ENCODE assay signal across 29 mouse cellular contexts in genomic region chr6:22012099-22012498, GRCm38 (mm10). TPM values are rescaled to one million over a fixed set of nuclear protein-coding genes. Genes with fewer than 3 reads are reported as not detected.
A peak's percentile ranks its signal among the peaks of the same experiment; 100 is the strongest.
DNase-seq lines count a peak whose midpoint lies in the region; ATAC-seq and TF ChIP-seq lines count a peak whose summit lies in the region.
"Had no signal": no experiment of that assay in that cellular context is flagged by ENCODE, and none has a peak within 500 bp of the region (broad histone marks: within the 10 kb centered on the region; RNA-seq: fewer than 3 reads in every experiment).

No protein-coding gene starts in this region.

- H3K4me1 ChIP-seq in heart, postnatal 0 days (ENCODE audit: control insufficient read depth, insufficient read depth) = no peaks in the 10 kb centered on the region
- H3K4me1 ChIP-seq in liver, postnatal 0 days (ENCODE audit: insufficient read depth) = peaks cover 13% of the 10 kb centered on the region
- H3K4me1 ChIP-seq: forebrain, embryonic 15.5 days; hindbrain, embryonic 10.5 days; midbrain, embryonic 10.5 days had no signal

- peak overlapping the region; percentile 15; the same call in 1 of the 2 replicates for H3K27ac ChIP-seq in heart, postnatal 0 days (ENCODE audit: low read depth)
- H3K27ac ChIP-seq in liver, postnatal 0 days (ENCODE audit: low read depth) = peak overlapping the region; percentile 64
- no peak overlapping the region for H3K27ac ChIP-seq in layer of hippocampus, adult 2 months
- H3K27ac ChIP-seq: embryonic facial prominence, embryonic 13.5 days; forebrain, embryonic 10.5 days; forebrain, embryonic 15.5 days; heart, embryonic 10.5 days; hindbrain, embryonic 10.5 days; kidney, postnatal 0 days; limb, embryonic 13.5 days; macrophage; midbrain, embryonic 10.5 days had no signal

- no peak overlapping the region for H3K4me3 ChIP-seq in heart, postnatal 0 days (ENCODE audit: low read depth, low read length)
- H3K4me3 ChIP-seq in liver, postnatal 0 days (ENCODE audit: low read depth, low read length) = no peak overlapping the region
- no peak overlapping the region for H3K4me3 ChIP-seq in layer of hippocampus, adult 2 months
- H3K4me3 ChIP-seq: embryonic facial prominence, embryonic 13.5 days; forebrain, embryonic 10.5 days; forebrain, embryonic 15.5 days; heart, embryonic 10.5 days; hindbrain, embryonic 10.5 days; limb, embryonic 13.5 days; midbrain, embryonic 10.5 days had no signal

- WGBS in heart, postnatal 0 days = 62% methylated on average over 5 of the region's 5 CpGs
- WGBS in liver, postnatal 0 days (ENCODE audit: insufficient replicate concordance) = 50% methylated on average over 5 of the region's 5 CpGs

- H3K36me3 ChIP-seq in heart, postnatal 0 days (replicated peaks; ENCODE audit: control insufficient read depth, insufficient read depth, low read length) = no peaks in the 10 kb centered on the region
- no peaks in the 10 kb centered on the region for H3K36me3 ChIP-seq in liver, postnatal 0 days (replicated peaks; ENCODE audit: insufficient read depth, low read length)
- H3K36me3 ChIP-seq: forebrain, embryonic 10.5 days; forebrain, embryonic 15.5 days; heart, embryonic 10.5 days; hindbrain, embryonic 10.5 days; midbrain, embryonic 10.5 days had no signal

- no peak overlapping the region for H3K9ac ChIP-seq in heart, postnatal 0 days (replicated peaks; ENCODE audit: low read depth, low read length)
- H3K9ac ChIP-seq in liver, postnatal 0 days (replicated peaks) = no peak overlapping the region
- H3K9ac ChIP-seq: embryonic facial prominence, embryonic 13.5 days; forebrain, embryonic 15.5 days; limb, embryonic 13.5 days had no signal

- DNase-seq in adrenal gland, postnatal 14 days = peak; percentile 40
- DNase-seq in adrenal gland, postnatal 25 days = no peak
- DNase-seq in heart, postnatal 0 days (ENCODE audit: low spot score) = no peak
- no peak for DNase-seq in heart, postnatal 10 days
- DNase-seq in liver, postnatal 0 days = no peak
- no peak for DNase-seq in liver
- DNase-seq in layer of hippocampus, adult 2 months (ENCODE audit: low spot score in 2 of 2) = no peak
- DNase-seq: cerebellum, adult 11-12 months; cerebellum, adult 9-11 months; embryo, embryonic 11 days; gastrocnemius, postnatal 36 days; kidney, adult 18-20 months; lung, postnatal 10 days; right cerebral cortex, postnatal 25 days; thymus, postnatal 14 days had no signal

- H3K27me3 ChIP-seq in heart, postnatal 0 days (ENCODE audit: control insufficient read depth, insufficient read depth, low read length) = no peaks in the 10 kb centered on the region
- H3K27me3 ChIP-seq in liver, postnatal 0 days (ENCODE audit: insufficient read depth, low read length) = no peaks in the 10 kb centered on the region
- H3K27me3 ChIP-seq: embryonic facial prominence, embryonic 13.5 days; forebrain, embryonic 15.5 days; limb, embryonic 13.5 days had no signal

- intact Hi-C loops in heart, postnatal 10 days (cut with DNase I) = no loop called here

- no peak for ATAC-seq in heart, postnatal 0 days (ENCODE audit: insufficient read depth, low read depth)
- ATAC-seq in liver, postnatal 0 days = peak; percentile 57
- ATAC-seq in megakaryocyte progenitor cell, adult 5-6 weeks (replicated peaks; ENCODE audit: poor library complexity) = peak; percentile 83
- ATAC-seq: forebrain, embryonic 15.5 days; hindbrain, embryonic 16.5 days; midbrain, embryonic 16.5 days; Patski had no signal

- no peak for TF ChIP-seq CTCF in heart, postnatal 0 days (IDR thresholded peaks at IDR 0.05; ENCODE audit: low read depth)
- TF ChIP-seq CTCF in liver, postnatal 0 days (IDR thresholded peaks at IDR 0.05; ENCODE audit: low read depth) = no peak
- no peak for TF ChIP-seq CTCF in layer of hippocampus, adult 2 months (conservative IDR thresholded peaks at IDR 0.05)

- H3K9me3 ChIP-seq in heart, postnatal 0 days (replicated peaks; ENCODE audit: control insufficient read depth, low read length) = no peaks in the 10 kb centered on the region
- H3K9me3 ChIP-seq in liver, postnatal 0 days (ENCODE audit: low read length) = no peaks in the 10 kb centered on the region
- H3K9me3 ChIP-seq: embryonic facial prominence, embryonic 13.5 days; forebrain, embryonic 10.5 days; forebrain, embryonic 15.5 days; heart, embryonic 10.5 days; hindbrain, embryonic 10.5 days; limb, embryonic 13.5 days; midbrain, embryonic 10.5 days had no signal

- no peak overlapping the region for H3K4me2 ChIP-seq in heart, postnatal 0 days (ENCODE audit: low read depth, low read length)
- H3K4me2 ChIP-seq in liver, postnatal 0 days (ENCODE audit: low read depth, low read length) = no peak overlapping the region
- H3K4me2 ChIP-seq: embryonic facial prominence, embryonic 13.5 days; forebrain, embryonic 15.5 days; limb, embryonic 13.5 days had no signal

- no peak for TF ChIP-seq EP300 in heart, postnatal 0 days (IDR thresholded peaks at IDR 0.05; ENCODE audit: low read depth)
- TF ChIP-seq EP300 in liver, postnatal 0 days (IDR thresholded peaks at IDR 0.05; ENCODE audit: low read depth) = no peak

RNA-seq across cellular contexts. Expression of gene Cped1, which starts 26.4 kb away (rescaled TPM):
- total RNA-seq in adrenal gland, postnatal 14 days (2021) = 31.3 and 35.4 TPM in 2 replicates
- total RNA-seq in adrenal gland, postnatal 25 days (2021) = 30.4 and 39.5 TPM in 2 replicates
- total RNA-seq in heart, postnatal 0 days (2014; rRNA removed; ENCODE audit: low replicate concordance) = 6.1 and 13.2 TPM in 2 replicates
- polyA plus RNA-seq in heart, postnatal 0 days (2015; fragmentation: Nextera tagmentation; extraction: Ambion mirVana) = 3.6 and 3.9 TPM in 2 replicates
- 10 to 100 TPM; 13.5 to 15.0 TPM for total RNA-seq in heart, postnatal 10 days (2021)
- 8.2 and 8.9 TPM in 2 replicates for polyA plus RNA-seq in liver, postnatal 0 days (2015; fragmentation: Nextera tagmentation; extraction: Ambion mirVana)
- total RNA-seq in megakaryocyte progenitor cell, adult 5-6 weeks (2015) = 1.1 and 6.0 TPM in 2 replicates
- 1.2 and 3.2 TPM in 2 replicates for total RNA-seq in megakaryocyte progenitor cell, adult 5-6 weeks (2017)
- total RNA-seq in layer of hippocampus, adult 2 months (2021) = 1 to 10 TPM; 2.5 to 3.5 TPM
- total RNA-seq: MEL had no signal
